Mouse (Mus musculus): ENCODE measurements around the gene Flywch2.

DNA sequence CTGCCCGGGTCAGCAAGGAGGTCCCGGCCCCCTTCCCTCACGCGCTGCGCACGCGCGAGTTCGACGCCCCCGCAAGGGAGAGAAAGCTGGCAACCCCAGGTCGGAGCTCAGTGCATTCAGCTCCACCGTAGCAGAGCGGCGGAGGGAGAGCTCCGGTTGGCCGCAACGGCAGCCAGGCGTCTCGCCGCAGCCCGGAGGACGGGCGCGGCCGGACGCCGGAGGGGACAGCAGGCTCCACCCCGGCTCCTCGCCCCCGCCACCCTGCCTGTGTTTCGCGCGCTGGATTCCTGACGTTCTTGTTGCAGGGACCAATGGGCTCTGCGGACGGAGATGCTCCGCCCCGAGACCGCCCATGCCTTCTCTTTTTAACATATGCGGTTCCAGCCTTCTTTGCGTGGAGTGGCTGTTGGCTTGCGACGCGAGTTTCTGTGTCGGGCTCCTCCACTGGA lies 45.7 kb downstream of the Flywch2 start:
- TF ChIP-seq POLR2A (IDR thresholded peaks at IDR 0.05; ENCODE audit: insufficient read depth, low read length) (no peak), CTCF (IDR thresholded peaks at IDR 0.05; ENCODE audit: low read depth, low read length) (no peak)
